Mouse (Mus musculus) megakaryocyte, embryonic 14.5 days (primary cell): Measurements from ENCODE around the gene Ddx6.

ENCODE experiments used
- FLI1 ChIP-seq: IDR thresholded peaks from 2 replicates; pipeline ENCODE4 v1.6.1; 2012; ENCODE audit warnings: low read length, inconsistent platforms, mixed read lengths
- GATA1 ChIP-seq: IDR thresholded peaks from 3 replicates; pipeline ENCODE4 v1.6.1; 2012; ENCODE audit warnings: mixed read lengths, low read length, inconsistent platforms, borderline replicate concordance

GRCm38 (mm10) chr9:44606646-44607045 is 2.0 kb downstream of the Ddx6 start:
- TF ChIP-seq GATA1 (no peak), FLI1 (no peak)
